Mouse (Mus musculus) intestine, postnatal 0 days (tissue): Measurements from ENCODE around the gene F12. TPM values are rescaled to one million over a fixed set of nuclear protein-coding genes. Genes with fewer than 3 reads are reported as not detected.

Source experiments
- ATAC-seq: fragments of 200-750 bp; cut with Nextera tagmentation; 2 replicates; pipeline ENCODE4 v1.8.0; 2017; ENCODE audit warnings: mild to moderate bottlenecking, moderate TSS enrichment, moderate library complexity
- H3K27ac ChIP-seq: fragments of 300-500 bp; sonication (generic); 2 replicates; pipeline ENCODE4 v1.5.1; 2014; ENCODE audit warnings: mild to moderate bottlenecking, low read depth, low read length, moderate library complexity
- H3K27me3 ChIP-seq: fragments of 300-500 bp; sonication (generic); replicated peaks from 2 replicates; pipeline ENCODE4 v1.6.1; 2014; ENCODE audit warnings: low read length, mixed read lengths; ENCODE audit not compliant: control insufficient read depth, insufficient read depth
- H3K36me3 ChIP-seq: fragments of 300-500 bp; sonication (generic); 2 replicates; pipeline ENCODE4 v1.6.1; 2014; ENCODE audit warnings: mild to moderate bottlenecking, moderate library complexity; ENCODE audit not compliant: control insufficient read depth, insufficient read depth
- H3K4me1 ChIP-seq: fragments of 300-500 bp; sonication (generic); replicated peaks from 2 replicates; pipeline ENCODE4 v1.6.1; 2014; ENCODE audit warnings: antibody characterized with exemption, low read length, mixed read lengths; ENCODE audit not compliant: control insufficient read depth, insufficient read depth
- H3K4me2 ChIP-seq: fragments of 300-500 bp; sonication (generic); replicated peaks from 2 replicates; pipeline ENCODE4 v1.6.1; 2014; ENCODE audit warnings: low read depth, mild to moderate bottlenecking, moderate library complexity
- H3K4me3 ChIP-seq: fragments of 300-500 bp; sonication (generic); 2 replicates; pipeline ENCODE4 v1.5.1; 2014; ENCODE audit warnings: low read depth, low read length
- H3K9ac ChIP-seq: fragments of 300-500 bp; sonication (generic); 2 replicates; pipeline ENCODE4 v1.6.1; 2014; ENCODE audit warnings: mild to moderate bottlenecking, low read depth, low read length
- H3K9me3 ChIP-seq: fragments of 300-500 bp; sonication (generic); 2 replicates; pipeline ENCODE4 v1.6.1; 2016; ENCODE audit warnings: mixed run types; ENCODE audit not compliant: control insufficient read depth
- CTCF ChIP-seq: sonication (generic); IDR thresholded peaks from 2 replicates; pipeline ENCODE4 v1.5.1; 2016; ENCODE audit warnings: low read depth, mild to moderate bottlenecking, control low read depth, antibody characterized with exemption, moderate library complexity
- whole genome bisulfite sequencing: fragments of 180-500 bp; shearing (Covaris S2); extraction: QIAGEN DNeasy Blood & Tissue Kit; methylation state at CpG from one replicate; pipeline ENCODE4 v1.1.7; 2014; 5-methylcytosine and 5-hydroxymethylcytosine counted together
- polyA plus RNA-seq: library from polyadenylated mRNA; unstranded; fragments of >200 nt; fragmentation: Nextera tagmentation; extraction: Ambion mirVana; gene quantifications from 2 replicates; pipeline ENCODE4 v1.2.1, GENCODE M21; 2015

Gene F12
- polyA plus RNA-seq, 1 experiment from 2014 or later = 1.2 TPM

DNA sequence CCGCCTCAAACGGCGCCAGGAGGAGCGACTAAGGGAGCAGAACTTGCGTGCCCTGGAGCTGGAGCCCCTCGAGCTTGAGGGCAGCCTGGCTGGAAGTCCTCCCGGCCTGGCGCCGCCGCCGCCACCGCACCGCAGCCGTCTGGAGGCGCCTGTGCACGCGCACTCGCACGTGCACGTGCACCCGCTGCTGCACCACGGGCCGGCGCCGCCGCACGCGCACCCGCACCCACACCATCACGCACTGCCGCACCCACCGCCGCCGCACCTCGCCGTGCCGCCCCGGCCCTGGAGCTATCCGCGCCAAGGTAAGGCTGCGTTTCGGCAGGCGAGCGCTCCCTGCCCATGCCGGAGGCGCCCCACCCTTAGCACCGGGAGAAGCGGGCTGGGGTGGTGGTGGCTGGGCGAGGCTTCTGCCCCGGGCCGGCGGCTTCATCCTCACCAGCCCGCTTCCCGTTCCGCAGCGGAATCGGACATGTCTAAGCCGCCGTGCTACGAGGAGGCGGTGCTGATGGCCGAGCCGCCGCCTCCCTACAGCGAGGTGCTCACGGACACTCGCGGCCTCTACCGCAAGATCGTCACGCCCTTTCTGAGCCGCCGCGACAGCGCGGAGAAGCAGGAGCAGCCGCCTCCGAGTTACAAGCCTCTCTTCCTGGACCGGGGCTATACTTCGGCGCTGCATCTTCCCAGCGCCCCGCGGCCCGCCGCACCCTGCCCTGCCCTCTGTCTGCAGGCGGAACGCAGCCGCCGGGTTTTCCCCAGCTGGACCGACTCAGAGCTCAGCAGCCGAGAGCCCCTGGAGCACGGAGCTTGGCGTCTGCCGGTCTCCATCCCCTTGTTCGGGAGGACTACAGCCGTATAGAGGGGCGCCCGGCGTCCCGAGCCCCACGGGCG is 45.8 kb upstream of the F12 start:
- 0 out of 2 replicates have a peak overlapping the region, but pooled peaks have one; percentile 7 for H3K27ac ChIP-seq

DNA sequence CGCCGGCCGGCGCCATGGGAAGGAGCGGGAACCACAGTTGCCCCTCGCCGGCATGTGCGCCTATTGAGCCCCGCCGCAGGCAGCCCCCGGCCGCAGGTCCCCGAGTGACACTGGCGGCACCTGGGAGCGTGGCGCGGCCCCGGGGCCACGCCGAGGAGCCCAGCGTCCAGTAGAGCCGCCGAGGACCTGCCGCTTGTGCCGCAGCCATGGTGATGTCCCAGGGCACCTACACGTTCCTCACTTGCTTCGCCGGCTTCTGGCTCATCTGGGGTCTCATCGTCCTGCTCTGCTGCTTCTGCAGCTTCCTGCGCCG is 45.2 kb upstream of the F12 start:
- peak overlapping the region; percentile 59 for H3K4me3 ChIP-seq
- H3K9ac ChIP-seq = peak overlapping the region; percentile 51
- H3K4me1 ChIP-seq = 0 out of 2 replicates have a peak, but pooled peaks cover 4% of the 10 kb centered on the region
- H3K9me3 ChIP-seq = no peaks in the 10 kb centered on the region
- WGBS = under 1% methylated on average over 31 of the region's 31 CpGs
- peaks cover 11% of the 10 kb centered on the region; the same call in 1 of the 2 replicates for H3K27me3 ChIP-seq
- ATAC-seq = no peak; the same call in 1 of the 2 replicates
- TF ChIP-seq CTCF = no peak
- H3K36me3 ChIP-seq = peaks cover 9% of the 10 kb centered on the region; the same call in 1 of the 2 replicates
- H3K4me2 ChIP-seq = peak overlapping the region; percentile 100
- H3K27ac ChIP-seq = no peak overlapping the region; the same call in 1 of the 2 replicates

More for the DNA sequence above, 45.8 kb upstream of the F12 start:
- ATAC-seq = peak; percentile 27
- H3K4me3 ChIP-seq = peak overlapping the region; percentile 59
- peaks cover 11% of the 10 kb centered on the region; the same call in 1 of the 2 replicates for H3K27me3 ChIP-seq
- H3K4me1 ChIP-seq = 0 out of 2 replicates have a peak, but pooled peaks cover 4% of the 10 kb centered on the region
- H3K4me2 ChIP-seq = peak overlapping the region; percentile 100
- H3K36me3 ChIP-seq = peaks cover 9% of the 10 kb centered on the region; the same call in 1 of the 2 replicates
- peak; percentile 58 for TF ChIP-seq CTCF
- peak overlapping the region; percentile 51 for H3K9ac ChIP-seq
- H3K9me3 ChIP-seq = no peaks in the 10 kb centered on the region
- 1% methylated on average over 96 of the region's 103 CpGs for WGBS

GRCm38 (mm10) chr13:55471156-55471818 is 44.7 kb upstream of the F12 start:
- Histone ChIP-seq H3K27me3 (peaks cover 11% of the 10 kb centered on the region; the same call in 1 of the 2 replicates), H3K4me3 (peak overlapping the region; percentile 59), H3K9me3 (no peaks in the 10 kb centered on the region), H3K36me3 (peaks cover 8% of the 10 kb centered on the region; the same call in 1 of the 2 replicates), H3K4me1 (0 out of 2 replicates have a peak, but pooled peaks cover 4% of the 10 kb centered on the region), H3K4me2 (peak overlapping the region; percentile 100), H3K9ac (peak overlapping the region; percentile 51), H3K27ac (no peak overlapping the region; the same call in 1 of the 2 replicates)
- peak; percentile 46 for ATAC-seq
- under 1% methylated on average over 54 of the region's 54 CpGs for WGBS
- TF ChIP-seq CTCF = peak; percentile 96

GRCm38 (mm10) chr13:55470372-55470771 is 43.8 kb upstream of the F12 start:
- no peaks in the 10 kb centered on the region; the same call in 1 of the 2 replicates for H3K36me3 ChIP-seq
- ATAC-seq = no peak
- TF ChIP-seq CTCF = no peak
- H3K27me3 ChIP-seq = peaks cover 12% of the 10 kb centered on the region; the same call in 1 of the 2 replicates
- no peak overlapping the region for H3K4me3 ChIP-seq
- WGBS = 84% methylated on average over 9 of the region's 9 CpGs
- no peak overlapping the region for H3K27ac ChIP-seq
- H3K9me3 ChIP-seq = no peaks in the 10 kb centered on the region
- no peak overlapping the region for H3K4me2 ChIP-seq
- 0 out of 2 replicates have a peak, but pooled peaks cover 4% of the 10 kb centered on the region for H3K4me1 ChIP-seq
- H3K9ac ChIP-seq = no peak overlapping the region

DNA sequence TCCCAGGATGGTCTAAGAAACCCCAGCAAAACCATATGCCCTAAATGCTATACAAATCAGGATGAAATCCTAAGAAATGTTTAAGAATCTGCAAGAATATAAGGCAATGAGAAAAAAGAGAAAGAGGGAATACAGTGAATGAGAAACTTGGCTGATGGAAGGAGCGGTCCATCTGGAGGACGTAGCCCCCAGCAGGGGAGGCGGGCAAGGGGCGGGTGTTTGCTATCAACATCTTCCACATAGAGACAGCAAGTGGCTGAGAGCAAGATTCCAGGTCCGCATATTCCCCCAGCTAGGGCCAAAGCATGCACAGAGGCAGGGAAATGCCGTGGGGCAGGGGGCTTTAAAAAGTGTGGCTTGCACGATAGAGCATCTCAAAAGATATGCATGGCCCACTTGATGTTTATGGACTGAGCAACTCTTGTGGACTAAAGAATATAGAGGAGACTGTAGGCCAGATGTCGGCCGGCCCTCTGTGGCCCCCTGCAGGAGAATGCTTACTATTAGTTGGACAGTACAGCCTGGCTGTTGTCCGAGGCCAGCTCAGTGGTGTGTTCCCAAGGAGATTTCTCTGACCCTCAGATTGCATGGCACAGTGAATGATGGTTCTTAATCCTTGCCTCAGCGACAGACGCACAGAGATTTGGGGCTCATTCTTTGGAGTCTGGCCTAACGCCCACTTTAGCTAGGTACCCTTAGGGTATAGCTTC is 42.4 kb upstream of the F12 start:
- Histone ChIP-seq H3K4me3 (no peak overlapping the region), H3K27ac (no peak overlapping the region), H3K27me3 (peaks cover 21% of the 10 kb centered on the region; the same call in 1 of the 2 replicates), H3K4me2 (no peak overlapping the region), H3K9ac (no peak overlapping the region), H3K36me3 (no peaks in the 10 kb centered on the region; the same call in 1 of the 2 replicates), H3K9me3 (no peaks in the 10 kb centered on the region), H3K4me1 (0 out of 2 replicates have a peak, but pooled peaks cover 4% of the 10 kb centered on the region)
- 51% methylated on average over 13 of the region's 13 CpGs for WGBS
- no peak for ATAC-seq
- peak; percentile 76 for TF ChIP-seq CTCF
